Mouse (Mus musculus) C2C12 (cell line): ENCODE results near the gene Haus4.

Experiments
- CTCF ChIP-seq: IDR thresholded peaks from one replicate; pipeline ENCODE4 v1.5.1; 2011; ENCODE audit not compliant: control insufficient read depth, insufficient read depth, insufficient read length
- MAX ChIP-seq: IDR thresholded peaks from one replicate; pipeline ENCODE4 v1.6.1; 2011; ENCODE audit warnings: mild to moderate bottlenecking, control low read depth

DNA sequence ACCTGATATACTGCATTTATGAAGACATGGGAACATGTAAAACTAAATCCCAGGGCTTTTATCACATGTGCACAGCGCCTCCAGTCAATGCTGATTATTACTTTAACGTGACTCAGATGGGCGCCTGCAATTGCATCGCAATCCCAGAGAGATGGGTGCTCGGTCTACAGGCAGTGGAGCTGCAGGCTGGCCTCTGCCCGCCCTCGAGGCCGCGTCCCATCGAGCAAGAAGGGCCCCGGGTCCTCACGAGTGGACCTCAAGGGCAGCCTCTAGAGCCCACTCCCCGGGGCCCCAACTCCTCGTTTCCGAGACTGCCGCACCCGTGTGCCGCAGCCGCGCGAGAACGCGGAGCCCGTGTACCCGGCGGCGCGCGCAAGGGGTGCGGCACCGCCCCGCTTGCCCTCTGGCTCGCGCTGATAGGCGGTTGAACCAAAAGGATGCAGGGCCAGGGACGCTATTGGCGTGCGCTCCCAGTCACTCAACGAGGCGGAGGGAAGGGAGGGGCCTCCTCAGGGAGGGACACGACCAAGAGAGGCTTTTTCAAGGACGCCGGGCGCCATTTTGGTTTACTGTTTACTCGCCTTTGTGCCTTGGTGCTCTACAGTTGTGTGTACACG lies 48.7 kb upstream of the Haus4 start:
- TF ChIP-seq CTCF (no peak), MAX (no peak)
